Mouse (Mus musculus): ENCODE results near the gene Ints13. TPM values are rescaled to one million over a fixed set of nuclear protein-coding genes. Genes with fewer than 3 reads are reported as not detected.

Gene Ints13
- total RNA-seq, 2 experiments from 2014 or later, result 37.4 to 38.1 TPM

DNA sequence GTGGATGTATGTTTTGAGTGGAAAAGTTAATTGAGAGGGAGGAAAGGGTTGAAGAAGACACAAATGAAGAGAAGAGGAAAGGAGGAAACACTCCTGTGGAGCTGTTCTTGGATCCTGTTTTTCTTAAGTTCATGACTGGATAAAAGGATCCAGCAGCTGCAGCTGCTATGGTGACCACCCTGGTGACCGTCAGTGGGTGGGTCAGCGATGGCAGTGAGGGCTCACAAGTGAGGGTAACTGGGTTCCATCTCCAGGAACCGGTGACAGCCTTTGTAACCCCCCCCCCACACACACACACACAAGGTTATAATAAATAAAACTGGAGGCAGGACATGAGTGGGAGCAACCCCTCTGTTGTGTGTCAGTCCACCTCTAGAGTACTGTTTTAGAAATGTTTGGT, 74.8 kb downstream of the Ints13 start:
- DNase-seq (ENCODE audit: low spot score in 2 of 2), result no peak
- intact Hi-C loops (cut with DNase I), result loop anchor here (5.0 kb wide), 2 partner anchors 74 to 91 kb away; partner anchors contain the start of genes Fgfr1op2 and Ints13

DNA sequence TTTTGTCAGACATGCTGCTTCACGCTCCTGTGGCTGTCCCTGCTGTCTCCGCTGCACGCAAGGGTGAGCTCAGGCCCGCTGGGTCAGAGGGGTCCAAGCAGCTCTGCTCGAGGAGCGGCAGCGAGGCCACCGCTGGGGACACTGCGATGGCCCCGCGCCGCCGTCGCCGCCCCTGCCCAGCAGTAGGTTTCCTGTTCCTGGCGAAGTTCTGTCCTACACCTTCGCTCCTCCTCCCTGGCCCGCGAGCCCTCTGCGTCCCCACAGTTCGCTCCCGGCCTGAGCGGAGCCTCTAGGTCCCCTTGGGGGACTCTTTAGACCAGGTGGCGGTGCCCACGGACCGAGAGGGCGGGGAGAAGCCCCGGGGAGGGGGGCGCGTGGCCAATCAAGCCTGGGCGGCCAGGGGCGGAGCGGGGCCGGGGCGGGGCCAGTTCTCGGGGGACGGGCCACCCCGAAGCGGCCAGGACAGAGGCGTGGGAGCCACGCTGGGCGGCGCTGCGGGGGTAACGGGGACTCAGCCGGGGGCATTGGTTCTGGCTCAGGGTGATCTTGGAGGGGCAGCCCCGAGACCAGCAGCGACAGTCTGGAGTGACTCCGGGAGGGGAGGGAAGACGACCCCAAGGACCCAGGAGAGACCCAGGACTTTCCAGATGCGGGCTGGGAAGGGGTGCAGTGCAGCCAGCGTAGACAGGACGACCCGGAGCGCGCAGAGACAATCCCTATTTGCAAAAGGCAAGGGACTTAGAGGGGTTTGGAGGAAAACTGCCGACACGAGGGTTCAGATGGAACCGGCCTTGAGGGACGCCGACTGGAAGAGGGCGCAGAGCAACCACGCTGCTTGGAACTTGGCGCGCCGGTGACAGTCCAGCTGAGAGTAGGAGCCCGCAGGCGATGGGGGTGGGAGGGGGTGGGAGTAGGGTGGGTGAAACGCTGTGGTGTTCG, 75.5 kb downstream of the Ints13 start, which contains the start of gene Itpr2:
TSS of gene Itpr2 (minus strand) at position 358 of the 939 bp plus-strand sequence.
- DNase-seq (ENCODE audit: low spot score in 2 of 2), result peak; percentile 63 to 64
- intact Hi-C loops (cut with DNase I), result loop anchor here (5.0 kb wide), 2 partner anchors 75 to 90 kb away; partner anchors contain the start of genes Fgfr1op2 and Ints13

DNA sequence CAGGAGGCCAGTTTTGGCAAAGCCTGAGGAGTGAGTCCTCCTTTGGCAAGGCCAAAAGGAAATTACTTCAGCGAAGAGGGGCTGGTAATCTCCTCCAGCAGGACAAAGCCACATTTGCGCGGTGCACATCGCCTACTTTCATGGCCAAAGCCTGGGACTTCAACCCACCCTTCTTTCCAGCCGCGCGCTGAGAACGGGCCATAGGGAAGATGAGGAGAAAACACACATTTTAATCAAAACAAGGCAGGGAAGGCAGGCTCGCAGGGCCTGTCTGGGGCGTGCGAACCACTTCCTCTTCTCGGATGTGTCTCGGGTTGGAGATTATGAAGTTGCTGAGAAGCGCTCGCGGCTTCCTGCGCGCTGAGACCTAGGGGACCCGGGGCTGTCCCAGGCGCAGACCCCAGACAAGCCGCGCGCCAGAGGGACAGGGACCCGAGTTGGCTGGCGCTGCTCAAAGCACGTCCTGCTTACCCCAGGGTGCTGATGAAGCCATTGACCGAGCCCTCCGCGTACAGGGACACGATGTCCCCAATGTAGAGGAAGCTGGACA, 76.2 kb downstream of the Ints13 start:
- DNase-seq (ENCODE audit: low spot score in 2 of 2), result peak in 1 of 2 experiments; percentile 8
- intact Hi-C loops (cut with DNase I), result loop anchor here (5.0 kb wide), 2 partner anchors 76 to 89 kb away; partner anchors contain the start of genes Fgfr1op2 and Ints13

DNA sequence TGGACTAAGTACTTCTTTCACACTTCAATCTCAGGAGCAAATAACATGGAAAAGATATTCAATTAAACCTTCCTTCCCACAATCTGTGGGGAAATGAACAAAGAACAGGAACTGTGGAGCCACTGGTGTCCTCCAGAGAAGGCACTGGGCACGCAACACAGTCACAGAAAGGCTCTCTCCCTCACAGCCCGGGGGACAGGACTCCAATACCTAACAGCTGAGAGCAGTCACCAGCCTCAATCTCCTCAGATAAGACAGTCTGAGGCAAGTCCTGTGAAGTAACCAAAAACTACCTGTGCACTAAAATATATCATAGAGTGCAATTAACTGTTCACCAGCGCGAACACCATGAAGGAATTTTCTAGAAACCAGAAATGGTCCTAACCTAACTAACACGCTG, 76.9 kb downstream of the Ints13 start:
- DNase-seq (ENCODE audit: low spot score in 2 of 2), result no peak
- intact Hi-C loops (cut with DNase I), result loop anchor here (5.0 kb wide), 2 partner anchors 77 to 88 kb away; partner anchors contain the start of genes Fgfr1op2 and Ints13

DNA sequence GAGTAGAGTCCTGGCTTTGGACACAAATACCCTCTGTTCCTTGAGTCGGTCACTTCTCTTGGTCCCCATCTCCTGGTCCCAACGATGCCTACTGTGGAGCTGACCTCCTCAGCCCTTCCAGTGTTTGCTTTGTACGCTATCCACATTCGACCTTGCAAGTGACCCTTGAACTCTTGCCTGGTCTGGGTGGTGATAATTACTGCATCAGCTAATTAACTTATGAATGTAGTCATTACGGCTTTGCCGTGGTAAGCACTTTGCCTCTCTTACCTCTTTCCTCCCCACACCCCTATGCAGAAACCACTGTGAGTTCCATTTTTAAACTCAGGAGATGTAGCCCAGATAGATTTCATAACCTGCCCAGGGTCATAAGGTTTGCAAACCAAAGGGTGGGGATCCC, 77.4 kb downstream of the Ints13 start:
- DNase-seq (ENCODE audit: low spot score in 2 of 2), result no peak

More for the DNA sequence above, 77.4 kb downstream of the Ints13 start:
- intact Hi-C loops (cut with DNase I), result loop anchor here (5.0 kb wide), 2 partner anchors 77 to 88 kb away; partner anchors contain the start of genes Fgfr1op2 and Ints13

Other genes with a start within 250 kb of the Ints13 start
- 10 to 100 TPM; 12.0 to 16.1 TPM for gene Itpr2, start 75.6 kb downstream of the Ints13 start, total RNA-seq (2021)
- 10 to 100 TPM; 95.8 to 99.0 TPM for gene Fgfr1op2, start 632 bp downstream of the Ints13 start, total RNA-seq (2021)
- 10 to 100 TPM; 46.0 to 48.9 TPM for gene Med21, start 64.7 kb upstream of the Ints13 start, total RNA-seq (2021)
- 10 to 100 TPM; 26.8 to 30.9 TPM for gene Tm7sf3, start 65.0 kb upstream of the Ints13 start, total RNA-seq (2021)
- gene Stk38l, start 147.2 kb upstream of the Ints13 start, total RNA-seq (2021), result 10 to 100 TPM; 23.4 to 23.6 TPM
- 1 to 10 TPM; 5.8 to 8.3 TPM for gene Arntl2, start 218.2 kb upstream of the Ints13 start, total RNA-seq (2021)